Mouse (Mus musculus) adrenal gland (tissue): ENCODE measurements around the gene Tbkbp1.

ENCODE experiments used
- microRNA-seq, 2 experiments: library from miRNA; unstranded; fragments of <30 nt; microRNA quantifications; one replicate each; pipeline ENCODE4; 2019

Tbkbp1 gene

Small RNAs within 50 kb of the gene (microRNA-seq; reads per million reads assigned to microRNA genes)
- 0 to 0.23 reads per million in 2 experiments for gene Mir7235
